Mouse (Mus musculus) heart, embryonic 12.5 days (tissue): ENCODE results near the gene Zg16. TPM values are rescaled to one million over a fixed set of nuclear protein-coding genes. Genes with fewer than 3 reads are reported as not detected.
"Not testable (repeated sequence)": the region's sequence is repeated elsewhere in the genome, so short reads cannot be mapped to it uniquely, and the experiment has no call there.

ENCODE experiments used
- ATAC-seq: fragments of 200-750 bp; cut with Nextera tagmentation; 2 replicates; pipeline ENCODE4 v1.8.0; 2017; ENCODE audit warnings: moderate TSS enrichment, moderate library complexity; ENCODE audit not compliant: insufficient number of reproducible peaks, low FRiP score
- H3K27ac ChIP-seq: fragments of 300-500 bp; sonication (generic); 2 replicates; pipeline ENCODE4 v1.5.1; 2016; ENCODE audit warnings: mild to moderate bottlenecking, moderate library complexity; ENCODE audit not compliant: poor library complexity, severe bottlenecking
- H3K27me3 ChIP-seq: fragments of 300-500 bp; sonication (generic); replicated peaks from 2 replicates; pipeline ENCODE4 v1.6.1; 2016; ENCODE audit warnings: mild to moderate bottlenecking, moderate library complexity
- H3K36me3 ChIP-seq: fragments of 300-500 bp; sonication (generic); 2 replicates; pipeline ENCODE4 v1.6.1; 2016; ENCODE audit warnings: mild to moderate bottlenecking, moderate library complexity
- H3K4me1 ChIP-seq: fragments of 300-500 bp; sonication (generic); replicated peaks from 2 replicates; pipeline ENCODE4 v1.6.1; 2016; ENCODE audit warnings: mild to moderate bottlenecking
- H3K4me2 ChIP-seq: fragments of 300-500 bp; sonication (generic); 2 replicates; pipeline ENCODE4 v1.6.1; 2016; ENCODE audit warnings: mild to moderate bottlenecking, moderate library complexity
- H3K4me3 ChIP-seq: fragments of 300-500 bp; sonication (generic); 2 replicates; pipeline ENCODE4 v1.5.1; 2016; ENCODE audit warnings: mild to moderate bottlenecking
- H3K9ac ChIP-seq: fragments of 300-500 bp; sonication (generic); 2 replicates; pipeline ENCODE4 v1.6.1; 2016; ENCODE audit warnings: mild to moderate bottlenecking, moderate library complexity
- H3K9me3 ChIP-seq: fragments of 300-500 bp; sonication (generic); replicated peaks from 2 replicates; pipeline ENCODE4 v1.6.1; 2016; ENCODE audit warnings: mild to moderate bottlenecking, moderate library complexity
- WGBS: fragments of 180-500 bp; shearing (Covaris S2); methylation state at CpG from one replicate; pipeline ENCODE4 v1.1.7; 2016; 5-methylcytosine and 5-hydroxymethylcytosine counted together
- polyA plus RNA-seq: library from polyadenylated mRNA; unstranded; fragments of >200 nt; fragmentation: Nextera tagmentation; extraction: Ambion mirVana; gene quantifications from 2 replicates; pipeline ENCODE4 v1.2.1, GENCODE M21; 2016

Gene Zg16
- polyA plus RNA-seq, 1 experiment from 2014 or later = not detected

GRCm38 (mm10) chr7:127088083-127088482, 955 bp upstream of the Zg16 start:
- H3K4me2 ChIP-seq = no peak overlapping the region
- 76% methylated on average over 3 of the region's 3 CpGs for WGBS
- H3K4me1 ChIP-seq = peaks cover 21% of the 10 kb centered on the region
- no peaks in the 10 kb centered on the region for H3K36me3 ChIP-seq
- no peaks in the 10 kb centered on the region for H3K9me3 ChIP-seq
- ATAC-seq = no peak
- H3K9ac ChIP-seq = no peak overlapping the region
- no peaks in the 10 kb centered on the region for H3K27me3 ChIP-seq
- H3K4me3 ChIP-seq = no peak overlapping the region
- H3K27ac ChIP-seq = no peak overlapping the region

DNA sequence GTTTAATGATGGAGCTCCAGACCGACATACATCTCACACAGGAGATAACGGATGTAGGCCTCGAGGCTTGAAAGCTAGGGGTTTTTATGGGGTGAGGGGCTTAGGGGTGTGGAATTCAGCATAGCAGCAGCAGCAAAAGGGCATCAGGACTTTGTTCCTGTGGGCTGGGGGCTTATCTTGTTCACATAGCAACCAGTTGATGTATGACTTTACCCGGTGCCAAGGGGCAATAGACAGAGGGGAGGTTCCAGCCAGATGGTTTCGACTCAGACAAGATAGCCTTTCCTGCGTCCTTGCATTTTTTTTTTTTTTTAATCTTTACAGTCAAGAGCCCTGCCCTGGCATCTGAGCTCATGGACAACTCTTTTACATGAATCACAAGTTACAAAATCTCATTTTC, 1.4 kb downstream of the Zg16 start:
- ATAC-seq, H3K27me3 ChIP-seq, H3K9ac ChIP-seq, H3K9me3 ChIP-seq, H3K27ac ChIP-seq, H3K4me2 ChIP-seq, H3K4me3 ChIP-seq, H3K36me3 ChIP-seq: not testable (repeated sequence)
- 33% methylated on average over 6 of the region's 6 CpGs for WGBS
- peaks cover 14% of the 10 kb centered on the region for H3K4me1 ChIP-seq

DNA sequence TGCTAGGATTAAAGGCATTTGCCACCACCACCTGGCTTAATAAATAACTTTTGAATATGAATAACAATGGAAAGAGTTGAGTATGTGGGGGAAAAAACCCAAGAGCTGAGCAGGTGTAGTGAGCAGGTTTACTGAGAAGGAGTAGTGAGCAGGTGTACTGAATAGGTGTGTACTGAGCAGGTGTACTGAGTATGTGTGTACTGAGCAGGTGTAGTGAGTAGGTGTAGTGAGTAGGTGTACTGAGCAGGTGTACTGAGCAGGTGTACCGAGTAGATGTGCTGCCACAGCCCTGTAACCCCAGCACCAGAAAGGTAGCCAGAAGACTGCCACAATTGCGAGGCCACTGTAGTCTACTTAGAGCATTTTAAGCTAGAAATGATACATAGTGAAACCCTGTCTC, 2.3 kb downstream of the Zg16 start:
- Histone ChIP-seq H3K27me3 (no peaks in the 10 kb centered on the region), H3K4me3 (no peak overlapping the region), H3K36me3 (no peaks in the 10 kb centered on the region), H3K9ac (no peak overlapping the region), H3K9me3 (no peaks in the 10 kb centered on the region), H3K27ac (no peak overlapping the region), H3K4me2 (no peak overlapping the region), H3K4me1 (peaks cover 18% of the 10 kb centered on the region)
- WGBS = 81% methylated on average over 2 of the region's 2 CpGs
- ATAC-seq = no peak

- H3K27ac ChIP-seq = no peak overlapping the region
- WGBS = 74% methylated on average over 4 of the region's 4 CpGs
Observed at GRCm38 (mm10) chr7:127083689-127084088, 3.4 kb downstream of the Zg16 start.

GRCm38 (mm10) chr7:127082995-127083394, 4.1 kb downstream of the Zg16 start:
- H3K36me3 ChIP-seq = no peaks in the 10 kb centered on the region
- no peak for ATAC-seq
- H3K4me2 ChIP-seq = no peak overlapping the region
- H3K9ac ChIP-seq = no peak overlapping the region
- no peaks in the 10 kb centered on the region for H3K9me3 ChIP-seq
- no peak overlapping the region for H3K4me3 ChIP-seq
- 54% methylated on average over 2 of the region's 2 CpGs for WGBS
- no peaks in the 10 kb centered on the region for H3K27me3 ChIP-seq
- peaks cover 8% of the 10 kb centered on the region; the same call in 1 of the 2 replicates for H3K4me1 ChIP-seq
- no peak overlapping the region for H3K27ac ChIP-seq

More at GRCm38 (mm10) chr7:127083689-127084088, 3.4 kb downstream of the Zg16 start:
- H3K27me3 ChIP-seq = no peaks in the 10 kb centered on the region
- H3K4me1 ChIP-seq = peaks cover 9% of the 10 kb centered on the region
- H3K4me2 ChIP-seq = no peak overlapping the region
- no peak overlapping the region for H3K4me3 ChIP-seq
- no peaks in the 10 kb centered on the region for H3K9me3 ChIP-seq
- H3K9ac ChIP-seq = no peak overlapping the region
- no peak for ATAC-seq
- H3K36me3 ChIP-seq = no peaks in the 10 kb centered on the region

- Histone ChIP-seq H3K27me3 (no peaks in the 10 kb centered on the region), H3K36me3 (no peaks in the 10 kb centered on the region), H3K9me3 (no peaks in the 10 kb centered on the region), H3K27ac (no peak overlapping the region), H3K4me1 (0 out of 2 replicates have a peak, but pooled peaks cover 8% of the 10 kb centered on the region), H3K4me2 (no peak overlapping the region), H3K4me3 (no peak overlapping the region), H3K9ac (no peak overlapping the region)
- WGBS = 61% methylated on average over 8 of the region's 8 CpGs
- ATAC-seq = no peak
Observed at GRCm38 (mm10) chr7:127082271-127082670, 4.9 kb downstream of the Zg16 start.

DNA sequence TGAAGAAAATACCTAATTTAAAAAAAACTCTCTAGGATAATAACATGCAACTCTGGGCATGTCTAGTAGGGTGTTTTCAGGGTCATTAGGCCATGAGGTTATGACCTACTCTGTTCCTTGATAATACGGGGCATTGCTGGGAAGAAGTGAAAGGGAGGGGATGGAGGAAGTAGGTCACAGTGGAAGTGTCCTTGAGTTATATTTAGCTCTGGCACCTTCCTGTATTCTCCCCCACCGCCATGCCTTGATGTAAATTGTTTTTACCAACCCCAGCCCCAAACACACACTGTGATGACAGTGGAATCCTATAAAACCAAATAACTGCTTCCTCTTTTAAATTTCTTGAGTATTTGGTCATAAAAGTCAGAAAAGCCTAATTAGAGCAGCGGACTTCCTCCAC, 7.1 kb downstream of the Zg16 start:
- Histone ChIP-seq H3K4me1 (peaks cover 10% of the 10 kb centered on the region; the same call in 1 of the 2 replicates), H3K4me3 (no peak overlapping the region), H3K9me3 (no peaks in the 10 kb centered on the region), H3K36me3 (no peaks in the 10 kb centered on the region), H3K9ac (no peak overlapping the region), H3K27ac (no peak overlapping the region), H3K4me2 (no peak overlapping the region), H3K27me3 (no peaks in the 10 kb centered on the region)
- no peak for ATAC-seq
- WGBS = 44% methylated on average over 3 of the region's 3 CpGs

GRCm38 (mm10) chr7:127077692-127078091, 9.4 kb downstream of the Zg16 start:
- H3K27me3 ChIP-seq = no peaks in the 10 kb centered on the region
- no peaks in the 10 kb centered on the region for H3K9me3 ChIP-seq
- no peak overlapping the region for H3K4me3 ChIP-seq
- H3K4me2 ChIP-seq = no peak overlapping the region
- no peak for ATAC-seq
- WGBS = 84% methylated on average over 3 of the region's 3 CpGs
- no peak overlapping the region for H3K9ac ChIP-seq
- peaks cover 10% of the 10 kb centered on the region; the same call in 1 of the 2 replicates for H3K4me1 ChIP-seq
- no peaks in the 10 kb centered on the region for H3K36me3 ChIP-seq
- H3K27ac ChIP-seq = no peak overlapping the region

- no peak overlapping the region for H3K4me2 ChIP-seq
- peaks cover 10% of the 10 kb centered on the region; the same call in 1 of the 2 replicates for H3K4me1 ChIP-seq
- ATAC-seq = no peak
- H3K36me3 ChIP-seq = no peaks in the 10 kb centered on the region
- H3K9ac ChIP-seq = no peak overlapping the region
- H3K9me3 ChIP-seq = no peaks in the 10 kb centered on the region
- H3K4me3 ChIP-seq = no peak overlapping the region
- WGBS = 76% methylated on average over 5 of the region's 5 CpGs
- no peaks in the 10 kb centered on the region for H3K27me3 ChIP-seq
- no peak overlapping the region for H3K27ac ChIP-seq
Observed at GRCm38 (mm10) chr7:127076188-127076587, 10.9 kb downstream of the Zg16 start.

GRCm38 (mm10) chr7:127073221-127073620, 13.9 kb downstream of the Zg16 start:
- ATAC-seq = no peak
- H3K4me2 ChIP-seq = no peak overlapping the region
- WGBS = 70% methylated on average over 4 of the region's 4 CpGs
- no peak overlapping the region for H3K27ac ChIP-seq
- H3K4me3 ChIP-seq = no peak overlapping the region
- peaks cover 5% of the 10 kb centered on the region; the same call in 1 of the 2 replicates for H3K4me1 ChIP-seq
- H3K9me3 ChIP-seq = no peaks in the 10 kb centered on the region
- no peak overlapping the region for H3K9ac ChIP-seq
- no peaks in the 10 kb centered on the region for H3K36me3 ChIP-seq
- no peaks in the 10 kb centered on the region for H3K27me3 ChIP-seq

GRCm38 (mm10) chr7:127070871-127071413, 16.2 kb downstream of the Zg16 start:
- H3K36me3 ChIP-seq = no peaks in the 10 kb centered on the region
- no peak overlapping the region for H3K9ac ChIP-seq
- no peak overlapping the region for H3K4me2 ChIP-seq
- no peak for ATAC-seq
- no peaks in the 10 kb centered on the region for H3K27me3 ChIP-seq
- WGBS = 59% methylated on average over 4 of the region's 4 CpGs
- no peak overlapping the region for H3K27ac ChIP-seq
- no peak overlapping the region for H3K4me3 ChIP-seq
- peaks cover 2% of the 10 kb centered on the region; the same call in 1 of the 2 replicates for H3K4me1 ChIP-seq
- no peaks in the 10 kb centered on the region for H3K9me3 ChIP-seq

DNA sequence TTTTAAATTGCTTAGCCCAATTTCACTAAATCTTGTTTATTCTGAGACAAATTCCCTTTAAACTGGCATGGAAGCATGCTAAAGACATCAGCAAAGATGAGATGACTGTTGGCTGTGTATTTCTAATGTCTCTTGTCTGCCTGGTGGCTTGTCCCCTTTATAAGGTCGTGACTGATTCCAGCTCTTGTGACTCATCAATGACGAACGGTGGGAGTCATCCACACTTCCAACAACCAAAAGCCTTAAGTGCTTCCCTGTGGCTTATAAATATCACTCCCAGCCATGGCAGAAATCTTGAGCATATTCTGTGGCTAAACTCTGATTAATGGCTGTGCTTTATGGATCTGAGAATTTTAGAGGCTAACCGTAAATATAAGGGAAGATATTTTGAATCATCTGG, 20.8 kb downstream of the Zg16 start:
- no peak overlapping the region for H3K4me2 ChIP-seq
- H3K27ac ChIP-seq = no peak overlapping the region
- 54% methylated on average over 4 of the region's 4 CpGs for WGBS
- H3K4me1 ChIP-seq = no peaks in the 10 kb centered on the region
- ATAC-seq = no peak
- H3K4me3 ChIP-seq = no peak overlapping the region
- no peaks in the 10 kb centered on the region; the same call in 1 of the 2 replicates for H3K9me3 ChIP-seq
- no peaks in the 10 kb centered on the region for H3K27me3 ChIP-seq
- no peaks in the 10 kb centered on the region for H3K36me3 ChIP-seq
- H3K9ac ChIP-seq = no peak overlapping the region
